Mouse (Mus musculus) olfactory bulb, adult 2 months (tissue): ENCODE measurements around the gene Adamts14.

ENCODE experiments used
- CTCF ChIP-seq: fragments of 200-500 bp; IDR thresholded peaks from 2 replicates; pipeline ENCODE4 v1.5.1; 2012; ENCODE audit warnings: low read depth, mild to moderate bottlenecking, low read length, moderate library complexity; ENCODE audit not compliant: insufficient read depth
- POLR2A ChIP-seq: fragments of 200-500 bp; IDR thresholded peaks from 2 replicates; pipeline ENCODE4 v1.6.1; 2012; ENCODE audit warnings: mild to moderate bottlenecking, low read depth, low read length, moderate library complexity; ENCODE audit not compliant: insufficient read depth

DNA sequence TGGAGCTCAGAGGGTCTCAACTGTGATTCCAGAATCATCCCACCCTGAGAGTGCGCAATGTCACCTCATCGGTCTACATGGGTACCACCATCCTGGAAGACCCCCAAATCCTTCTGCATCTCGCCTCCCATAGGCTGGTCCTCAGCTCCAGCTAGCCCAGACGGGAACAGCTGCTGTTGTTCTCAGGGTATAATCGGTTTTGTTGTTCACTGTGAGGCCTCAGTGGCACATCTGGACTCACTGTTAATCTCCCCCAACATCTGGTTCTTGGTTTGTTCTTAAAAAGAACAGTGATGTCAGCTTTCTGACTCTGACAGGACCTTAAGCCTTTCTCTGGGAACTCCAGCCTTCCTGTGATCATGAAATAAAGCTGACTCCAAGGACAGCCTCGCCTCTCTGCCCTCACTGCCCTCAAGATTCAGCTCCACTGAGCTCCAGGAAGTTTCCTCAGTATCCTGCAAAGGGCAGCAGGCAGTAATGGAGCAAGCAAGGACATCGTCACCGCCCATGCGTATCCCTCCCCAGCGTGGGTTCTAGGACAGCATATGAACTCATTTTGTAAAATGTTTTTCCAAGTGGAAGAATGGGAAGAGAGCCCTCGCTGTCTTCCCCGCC is 35.6 kb upstream of the Adamts14 start:
- no peak for TF ChIP-seq CTCF
- no peak for TF ChIP-seq POLR2A
